Comparison of ENCODE assay signal across 8 mouse cellular contexts in the genomic region with DNA sequence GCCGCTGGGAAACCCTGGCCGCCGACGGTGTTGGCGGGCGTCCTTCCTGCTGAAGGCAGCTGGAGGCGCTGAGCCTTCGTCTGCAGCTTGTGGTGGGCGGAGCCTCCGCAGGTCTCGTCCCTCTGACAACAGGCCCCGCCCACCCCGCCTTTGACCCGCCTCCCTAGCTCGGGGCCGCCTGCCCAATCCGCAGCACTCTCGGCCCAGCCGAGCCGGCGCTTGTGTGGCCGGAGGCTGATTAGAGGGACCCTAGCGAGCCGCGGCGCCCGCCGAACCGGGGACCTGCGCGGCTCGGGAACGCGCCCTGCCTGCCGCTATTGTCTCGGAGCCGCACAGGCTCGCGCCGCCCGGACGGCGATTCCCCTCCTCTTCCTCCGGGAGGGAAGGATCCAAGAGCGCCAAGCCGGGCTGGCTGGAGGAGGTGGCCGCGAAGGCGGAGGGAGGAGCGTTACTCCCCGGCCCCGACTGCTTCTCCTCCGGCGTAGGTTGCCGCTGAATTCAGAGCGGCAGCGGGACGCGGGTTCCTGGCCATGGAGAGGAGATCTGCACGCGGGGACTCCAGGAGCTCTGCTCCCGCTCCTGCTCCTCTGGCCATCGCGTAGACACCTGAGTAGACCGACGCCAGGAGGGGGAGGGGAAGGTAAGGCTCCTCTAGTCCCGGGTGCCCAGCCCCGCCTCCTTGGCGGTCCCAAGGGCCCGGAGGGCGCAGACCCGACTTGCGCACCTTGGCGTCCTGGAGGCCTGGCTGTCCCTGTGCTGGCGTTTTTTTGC. TPM values are rescaled to one million over a fixed set of nuclear protein-coding genes. Genes with fewer than 3 reads are reported as not detected.
DNase-seq lines count a peak whose midpoint lies in the region; ATAC-seq and TF ChIP-seq lines count a peak whose summit lies in the region.

A gene (plus strand): TSS at position 196 of the 771 bp plus-strand sequence.

- peak within 1 kb of the TSS; percentile 88 for H3K4me2 ChIP-seq in hindbrain, postnatal 0 days (ENCODE audit: low read depth, low read length)

- no peaks in the 10 kb centered on the region for H3K36me3 ChIP-seq in hindbrain, postnatal 0 days (ENCODE audit: insufficient read depth, low read length)
- no peaks in the 10 kb centered on the region for H3K36me3 ChIP-seq in macrophage (ENCODE audit: inconsistent target)

- H3K27me3 ChIP-seq in hindbrain, postnatal 0 days (ENCODE audit: insufficient read depth, low read length) = no peaks in the 10 kb centered on the region

- ATAC-seq in activated CD4-positive, CD25-positive, alpha-beta regulatory T cell, adult 4 months = peak; percentile 89
- ATAC-seq in common myeloid progenitor, adult 5-6 weeks (replicated peaks; ENCODE audit: low read depth, poor library complexity, severe bottlenecking) = peak; percentile 88
- peak; percentile 96 for ATAC-seq in hindbrain, postnatal 0 days

- intact Hi-C loops in gastrocnemius, adult 2 months (cut with DNase I) = loop anchor here (5.0 kb wide), 3 partner anchors 44 to 524 kb away; no protein-coding TSS in a partner anchor
- intact Hi-C loops in left cerebral cortex, adult 2 months (cut with DNase I) = loop anchor here (5.0 to 10.0 kb wide), 2 partner anchors 356 to 524 kb away; a partner anchor contains a TSS

- WGBS in hindbrain, postnatal 0 days = under 1% methylated on average over 67 of the region's 75 CpGs
- WGBS in macrophage (ENCODE audit: missing documents) = under 1% methylated on average over 75 of the region's 75 CpGs

- peak within 1 kb of the TSS; percentile 98 for H3K4me3 ChIP-seq in gastrocnemius, adult 2 months
- peak within 1 kb of the TSS; percentile 86 for H3K4me3 ChIP-seq in hindbrain, postnatal 0 days (ENCODE audit: low read length)
- peak within 1 kb of the TSS; percentile 83 for H3K4me3 ChIP-seq in left cerebral cortex, adult 2 months
- peak within 1 kb of the TSS; percentile 65 for H3K4me3 ChIP-seq in macrophage (ENCODE audit: inconsistent target)

- H3K9ac ChIP-seq in hindbrain, postnatal 0 days (replicated peaks; ENCODE audit: low read length) = peak within 1 kb of the TSS; percentile 78

- H3K27ac ChIP-seq in gastrocnemius, adult 2 months = peak within 1 kb of the TSS; percentile 92
- H3K27ac ChIP-seq in hindbrain, postnatal 0 days = peak within 1 kb of the TSS; percentile 92
- peak within 1 kb of the TSS; percentile 98 for H3K27ac ChIP-seq in left cerebral cortex, adult 2 months
- peak within 1 kb of the TSS; percentile 58 for H3K27ac ChIP-seq in macrophage

- H3K9me3 ChIP-seq in hindbrain, postnatal 0 days (ENCODE audit: low read length) = no peaks in the 10 kb centered on the region

- peaks cover 42% of the 10 kb centered on the region for H3K79me2 ChIP-seq in macrophage (ENCODE audit: inconsistent target)

- peak; percentile 72 for TF ChIP-seq CTCF in gastrocnemius, adult 2 months (IDR thresholded peaks at IDR 0.05)
- peak; percentile 70 for TF ChIP-seq CTCF in hindbrain, postnatal 0 days (IDR thresholded peaks at IDR 0.05; ENCODE audit: low read depth)
- TF ChIP-seq CTCF in left cerebral cortex, adult 2 months (IDR thresholded peaks at IDR 0.05) = peak; percentile 56

- DNase-seq in gastrocnemius, adult 2 months = peak; percentile 98
- peak; percentile 97 for DNase-seq in hindbrain, postnatal 0 days (ENCODE audit: low spot score)
- DNase-seq in left cerebral cortex, adult 2 months (ENCODE audit: extremely low spot score in 1 of 2, low spot score in 2 of 2) = peak; percentile 93 to 95
- DNase-seq in retina, postnatal 7 days (ENCODE audit: low read depth, low spot score) = peak; percentile 91
- peak; percentile 93 to 96 for DNase-seq in urinary bladder, adult 18-20 months (ENCODE audit: low spot score in 2 of 2)

- H3K4me1 ChIP-seq in hindbrain, postnatal 0 days (ENCODE audit: insufficient read depth, low read length) = peaks cover 27% of the 10 kb centered on the region

RNA-seq across cellular contexts. Expression of the gene that starts here (rescaled TPM):
- 1 to 10 TPM; 6.3 to 7.2 TPM for polyA plus RNA-seq in activated CD4-positive, CD25-positive, alpha-beta regulatory T cell, adult 4 months (2017; shearing (Covaris generic))
- total RNA-seq in common myeloid progenitor, adult 5-6 weeks (2017) = 7.3 and 9.6 TPM in 2 replicates
- 1 to 10 TPM; 6.9 to 8.8 TPM for total RNA-seq in gastrocnemius, adult 2 months (2021)
- 25.1 and 26.2 TPM in 2 replicates for total RNA-seq in hindbrain, postnatal 0 days (2014; rRNA removed)
- 11.7 TPM in 2 replicates for polyA plus RNA-seq in hindbrain, postnatal 0 days (2015; fragmentation: Nextera tagmentation; extraction: Ambion mirVana)
- total RNA-seq in left cerebral cortex, adult 2 months (2021) = 10 to 100 TPM; 15.0 to 15.6 TPM
- total RNA-seq in macrophage (2018; cell fraction: chromatin; rRNA removed) = 100 to 1,000 TPM in 3 of 26 experiments, 10 to 100 TPM in 23; 37.8 to 540 (median 52.2) TPM
- total RNA-seq in macrophage (2018; cell fraction: cytosol; rRNA removed) = 10 to 100 TPM in 24 of 26 experiments, 1 to 10 TPM in 2; 8.0 to 55.8 (median 15.1) TPM
- total RNA-seq in macrophage (2018; cell fraction: nucleus; rRNA removed) = 100 to 1,000 TPM in 2 of 26 experiments, 10 to 100 TPM in 24; 33.4 to 439 (median 45.1) TPM
- polyA plus RNA-seq in macrophage (2018) = 6.8 to 11.2 TPM (median 10.2 TPM) in 3 replicates

Comparison
In these comparisons a context has a peak if more than half of its experiments do, and no peak if none do; other contexts are left out.
1. Peak in every context shown above with its lines: DNase-seq, ATAC-seq, H3K4me3 ChIP-seq and H3K27ac ChIP-seq.